ENCODE assay signal across 18 mouse cellular contexts in the genomic region with DNA sequence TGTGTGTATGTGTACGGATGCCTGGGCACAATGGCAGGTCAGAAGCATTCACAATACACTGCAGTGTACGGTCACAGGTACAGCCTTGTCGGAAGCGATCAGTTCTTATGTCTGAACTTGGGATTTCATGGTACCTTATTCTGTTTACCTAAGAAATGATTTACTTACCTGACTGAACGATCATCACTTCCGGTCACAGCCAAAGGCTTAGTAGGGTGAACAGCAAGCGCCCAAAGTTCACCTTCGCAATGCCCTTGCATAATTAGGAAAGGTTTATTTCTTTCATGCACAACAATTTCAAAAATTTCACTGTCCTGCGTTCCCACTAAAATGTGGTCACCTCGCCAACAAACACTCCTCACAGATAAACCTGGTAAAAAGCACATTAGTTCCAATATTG. TPM values are rescaled to one million over a fixed set of nuclear protein-coding genes. Genes with fewer than 3 reads are reported as not detected.
"Had no signal": no experiment of that assay in that cellular context is flagged by ENCODE, and none has a peak within 500 bp of the region (broad histone marks: within the 10 kb centered on the region; RNA-seq: fewer than 3 reads in every experiment).

No protein-coding gene starts in this region.

- H3K36me3 ChIP-seq: lung, embryonic 15.5 days; stomach, embryonic 15.5 days had no signal

- DNase-seq: lung, adult 2 months; lung, postnatal 14 days; lung, postnatal 36 days; right cerebral cortex, postnatal 14 days; thymus, adult 2 months; thymus, postnatal 25 days; thymus, postnatal 4 days had no signal

- H3K4me2 ChIP-seq: lung, embryonic 15.5 days; midbrain, embryonic 11.5 days; midbrain, embryonic 13.5 days; midbrain, embryonic 15.5 days; neural tube, embryonic 12.5 days; stomach, embryonic 15.5 days had no signal

- H3K27me3 ChIP-seq: lung, embryonic 15.5 days; megakaryocyte, embryonic 14.5 days; midbrain, embryonic 13.5 days; midbrain, embryonic 15.5 days; neural tube, embryonic 12.5 days; stomach, embryonic 15.5 days had no signal

- ATAC-seq: lung, postnatal 0 days; midbrain, embryonic 13.5 days; midbrain, embryonic 15.5 days had no signal

- H3K9me3 ChIP-seq: lung, embryonic 15.5 days; megakaryocyte, embryonic 14.5 days; midbrain, embryonic 13.5 days; midbrain, embryonic 15.5 days; neural tube, embryonic 12.5 days; stomach, embryonic 15.5 days had no signal

- H3K27ac ChIP-seq: lung, embryonic 15.5 days; macrophage; midbrain, embryonic 13.5 days; midbrain, embryonic 15.5 days; neural tube, embryonic 12.5 days; stomach, embryonic 15.5 days; stomach, postnatal 0 days had no signal

- H3K4me1 ChIP-seq: lung, embryonic 15.5 days; megakaryocyte, embryonic 14.5 days; midbrain, embryonic 15.5 days; neural tube, embryonic 12.5 days; stomach, embryonic 15.5 days had no signal

- H3K9ac ChIP-seq: lung, embryonic 15.5 days; midbrain, embryonic 13.5 days; midbrain, embryonic 15.5 days; neural tube, embryonic 12.5 days; stomach, embryonic 15.5 days had no signal

- H3K4me3 ChIP-seq: lung, embryonic 15.5 days; megakaryocyte, embryonic 14.5 days; midbrain, embryonic 13.5 days; midbrain, embryonic 15.5 days; neural tube, embryonic 12.5 days; stomach, embryonic 15.5 days had no signal

RNA-seq across cellular contexts. Expression of gene Ttc8, which starts 47.5 kb away (rescaled TPM):
- total RNA-seq: monocyte, adult 5-6 weeks had no signal
